Mouse (Mus musculus) forebrain, embryonic 16.5 days (tissue): ENCODE measurements at regions not wholly inside any gene's neighbourhood (a gene's known extent, or its start where the extent isn't known, plus 50 kb on each side); places are given as distances from the start of the nearest gene placed in this dataset.
"Not testable (repeated sequence)": the region's sequence is repeated elsewhere in the genome, so short reads cannot be mapped to it uniquely, and the experiment has no call there.

Source experiments
- ATAC-seq: fragments of 200-750 bp; cut with Nextera tagmentation; 2 replicates; pipeline ENCODE4 v1.8.0; 2017; ENCODE audit warnings: mild to moderate bottlenecking, moderate library complexity
- H3K27ac ChIP-seq: fragments of 300-500 bp; sonication (generic); 2 replicates; pipeline ENCODE4 v1.5.1; 2014; ENCODE audit warnings: low read length, control low read depth
- H3K27me3 ChIP-seq: fragments of 300-500 bp; sonication (generic); replicated peaks from 2 replicates; pipeline ENCODE4 v1.6.1; 2014; ENCODE audit warnings: low read length; ENCODE audit not compliant: control insufficient read depth, insufficient read depth
- H3K36me3 ChIP-seq: fragments of 300-500 bp; sonication (generic); 2 replicates; pipeline ENCODE4 v1.6.1; 2014; ENCODE audit not compliant: control insufficient read depth, insufficient read depth
- H3K4me1 ChIP-seq: fragments of 300-500 bp; sonication (generic); replicated peaks from 2 replicates; pipeline ENCODE4 v1.6.1; 2014; ENCODE audit warnings: low read length; ENCODE audit not compliant: control insufficient read depth, insufficient read depth
- H3K4me2 ChIP-seq: fragments of 300-500 bp; sonication (generic); 2 replicates; pipeline ENCODE4 v1.6.1; 2014; ENCODE audit warnings: mild to moderate bottlenecking, low read length, control low read depth
- H3K4me3 ChIP-seq: fragments of 300-500 bp; sonication (generic); replicated peaks from 2 replicates; pipeline ENCODE4 v1.5.1; 2014; ENCODE audit warnings: mild to moderate bottlenecking, low read length, control low read depth
- H3K9ac ChIP-seq: fragments of 300-500 bp; sonication (generic); replicated peaks from 2 replicates; pipeline ENCODE4 v1.6.1; 2014; ENCODE audit warnings: low read depth, low read length, control low read depth
- H3K9me3 ChIP-seq: fragments of 300-500 bp; sonication (generic); 2 replicates; pipeline ENCODE4 v1.6.1; 2016; ENCODE audit warnings: low read length; ENCODE audit not compliant: control insufficient read depth
- WGBS: fragments of 180-500 bp; shearing (Covaris S2); extraction: QIAGEN DNeasy Blood & Tissue Kit; methylation state at CpG from one replicate; pipeline ENCODE4 v1.1.7; 2014; 5-methylcytosine and 5-hydroxymethylcytosine counted together

- H3K27ac ChIP-seq, H3K36me3 ChIP-seq, H3K9ac ChIP-seq, H3K4me2 ChIP-seq, H3K27me3 ChIP-seq, H3K9me3 ChIP-seq, ATAC-seq, H3K4me3 ChIP-seq, H3K4me1 ChIP-seq: not testable (repeated sequence)
- WGBS = 27% methylated on average over 4 of the region's 5 CpGs
Observed at GRCm38 (mm10) chr17:13465822-13466221, 111.5 kb downstream of the Tcp10c start.

GRCm38 (mm10) chr17:13469867-13470380, 115.6 kb downstream of the Tcp10c start:
- not testable (repeated sequence) for H3K4me3 ChIP-seq, H3K36me3 ChIP-seq, H3K9me3 ChIP-seq, H3K4me1 ChIP-seq, H3K9ac ChIP-seq, H3K4me2 ChIP-seq, ATAC-seq, H3K27ac ChIP-seq, H3K27me3 ChIP-seq
- WGBS = 70% methylated on average over 8 of the region's 8 CpGs

GRCm38 (mm10) chr17:13472460-13473062, 118.2 kb downstream of the Tcp10c start:
- Histone ChIP-seq H3K4me2 (no peak overlapping the region), H3K36me3 (no peaks in the 10 kb centered on the region), H3K9me3 (no peaks in the 10 kb centered on the region), H3K9ac (no peak overlapping the region), H3K4me3 (no peak overlapping the region), H3K27me3 (no peaks in the 10 kb centered on the region), H3K27ac (no peak overlapping the region), H3K4me1 (0 out of 2 replicates have a peak, but pooled peaks cover 2% of the 10 kb centered on the region)
- ATAC-seq = peak; percentile 71
- 15% methylated on average over 7 of the region's 7 CpGs for WGBS

GRCm38 (mm10) chr17:13474310-13475094, 120.1 kb downstream of the Tcp10c start:
- H3K9me3 ChIP-seq = no peaks in the 10 kb centered on the region
- H3K36me3 ChIP-seq = no peaks in the 10 kb centered on the region
- no peak for ATAC-seq
- no peaks in the 10 kb centered on the region for H3K27me3 ChIP-seq
- no peak overlapping the region for H3K9ac ChIP-seq
- no peak overlapping the region for H3K4me3 ChIP-seq
- WGBS = 69% methylated on average over 14 of the region's 14 CpGs
- H3K4me1 ChIP-seq = peaks cover 11% of the 10 kb centered on the region
- H3K4me2 ChIP-seq = no peak overlapping the region
- H3K27ac ChIP-seq = no peak overlapping the region

GRCm38 (mm10) chr17:13478866-13479571, 124.6 kb downstream of the Tcp10c start:
- no peak overlapping the region for H3K9ac ChIP-seq
- peak; percentile 71 for ATAC-seq
- no peaks in the 10 kb centered on the region for H3K36me3 ChIP-seq
- peak overlapping the region; percentile 14; the same call in 1 of the 2 replicates for H3K4me2 ChIP-seq
- no peaks in the 10 kb centered on the region for H3K9me3 ChIP-seq
- no peaks in the 10 kb centered on the region for H3K27me3 ChIP-seq
- H3K4me1 ChIP-seq = peaks cover 23% of the 10 kb centered on the region
- no peak overlapping the region for H3K4me3 ChIP-seq
- 4% methylated on average over 5 of the region's 5 CpGs for WGBS
- H3K27ac ChIP-seq = peak overlapping the region; percentile 76

- Histone ChIP-seq H3K27me3 (no peaks in the 10 kb centered on the region), H3K27ac (peak overlapping the region; percentile 76), H3K4me1 (peaks cover 23% of the 10 kb centered on the region), H3K36me3 (no peaks in the 10 kb centered on the region), H3K9me3 (no peaks in the 10 kb centered on the region), H3K4me3 (no peak overlapping the region), H3K9ac (0 out of 2 replicates have a peak overlapping the region, but pooled peaks have one; percentile 14), H3K4me2 (peak overlapping the region; percentile 14; the same call in 1 of the 2 replicates)
- WGBS = 2% methylated on average over 10 of the region's 12 CpGs
- ATAC-seq = peak; percentile 71
Observed at GRCm38 (mm10) chr17:13479572-13480063, 125.2 kb downstream of the Tcp10c start.

GRCm38 (mm10) chr17:13481445-13482085, 127.2 kb downstream of the Tcp10c start:
- no peak overlapping the region for H3K4me3 ChIP-seq
- H3K9me3 ChIP-seq = no peaks in the 10 kb centered on the region
- peaks cover 23% of the 10 kb centered on the region for H3K4me1 ChIP-seq
- 51% methylated on average over 7 of the region's 7 CpGs for WGBS
- H3K27ac ChIP-seq = no peak overlapping the region
- peak; percentile 24; the same call in 1 of the 2 replicates for ATAC-seq
- no peak overlapping the region for H3K9ac ChIP-seq
- no peaks in the 10 kb centered on the region for H3K27me3 ChIP-seq
- H3K4me2 ChIP-seq = no peak overlapping the region
- no peaks in the 10 kb centered on the region for H3K36me3 ChIP-seq

GRCm38 (mm10) chr17:13482136-13482535, 127.8 kb downstream of the Tcp10c start:
- Histone ChIP-seq H3K4me2 (no peak overlapping the region), H3K9me3 (no peaks in the 10 kb centered on the region), H3K9ac (no peak overlapping the region), H3K36me3 (no peaks in the 10 kb centered on the region), H3K27ac (no peak overlapping the region), H3K4me1 (peaks cover 23% of the 10 kb centered on the region), H3K4me3 (no peak overlapping the region), H3K27me3 (no peaks in the 10 kb centered on the region)
- 92% methylated on average over 3 of the region's 3 CpGs for WGBS
- no peak for ATAC-seq
